Mouse (Mus musculus): ENCODE results near the gene Cnn3. TPM values are rescaled to one million over a fixed set of nuclear protein-coding genes. Genes with fewer than 3 reads are reported as not detected.

The Cnn3 gene
- polyA plus RNA-seq, 1 experiment from 2014 or later = 954 TPM

GRCm38 (mm10) chr3:121490941-121491340 lies 64.6 kb downstream of the Cnn3 start:
- WGBS = 52% methylated on average over 5 of the region's 5 CpGs
- H3K36me3 ChIP-seq = no peaks in the 10 kb centered on the region

GRCm38 (mm10) chr3:121492026-121492425 lies 65.7 kb downstream of the Cnn3 start:
- no peak for DNase-seq (ENCODE audit: low spot score)
- 60% methylated on average over 5 of the region's 5 CpGs for WGBS
- no peaks in the 10 kb centered on the region for H3K27me3 ChIP-seq (ENCODE audit: insufficient read depth, poor library complexity, severe bottlenecking)

More at GRCm38 (mm10) chr3:121490941-121491340, 64.6 kb downstream of the Cnn3 start:
- Histone ChIP-seq H3K9me3 (no peaks in the 10 kb centered on the region), H3K4me3 (no peak overlapping the region), H3K4me1 (replicated peaks) (peaks cover 19% of the 10 kb centered on the region), H3K27ac (peak overlapping the region; percentile 62), H3K27me3 (ENCODE audit: insufficient read depth, poor library complexity, severe bottlenecking) (no peaks in the 10 kb centered on the region)
- no peak for DNase-seq (ENCODE audit: low spot score)

GRCm38 (mm10) chr3:121493997-121494421 lies 67.7 kb downstream of the Cnn3 start:
- H3K36me3 ChIP-seq = no peaks in the 10 kb centered on the region
- WGBS = 80% methylated on average over 7 of the region's 7 CpGs
- H3K4me1 ChIP-seq (replicated peaks) = peaks cover 19% of the 10 kb centered on the region
- H3K9me3 ChIP-seq = no peaks in the 10 kb centered on the region
- DNase-seq (ENCODE audit: low spot score) = no peak
- no peak overlapping the region for H3K27ac ChIP-seq
- H3K27me3 ChIP-seq (ENCODE audit: insufficient read depth, poor library complexity, severe bottlenecking) = no peaks in the 10 kb centered on the region
- no peak overlapping the region for H3K4me3 ChIP-seq

More at GRCm38 (mm10) chr3:121492026-121492425, 65.7 kb downstream of the Cnn3 start:
- H3K4me1 ChIP-seq (replicated peaks) = peaks cover 19% of the 10 kb centered on the region
- H3K9me3 ChIP-seq = no peaks in the 10 kb centered on the region
- no peaks in the 10 kb centered on the region for H3K36me3 ChIP-seq
- H3K4me3 ChIP-seq = no peak overlapping the region
- no peak overlapping the region for H3K27ac ChIP-seq

- DNase-seq (ENCODE audit: low spot score) = peak; percentile 61
- WGBS = 60% methylated on average over 10 of the region's 10 CpGs
- no peak overlapping the region for H3K27ac ChIP-seq
- no peaks in the 10 kb centered on the region for H3K27me3 ChIP-seq (ENCODE audit: insufficient read depth, poor library complexity, severe bottlenecking)
- peaks cover 8% of the 10 kb centered on the region for H3K4me1 ChIP-seq (replicated peaks)
- no peaks in the 10 kb centered on the region for H3K9me3 ChIP-seq
- H3K36me3 ChIP-seq = no peaks in the 10 kb centered on the region
- H3K4me3 ChIP-seq = no peak overlapping the region
Measured at GRCm38 (mm10) chr3:121500225-121500624, 73.9 kb downstream of the Cnn3 start.

GRCm38 (mm10) chr3:121500734-121501133 lies 74.4 kb downstream of the Cnn3 start:
- no peak overlapping the region for H3K4me3 ChIP-seq
- peaks cover 12% of the 10 kb centered on the region for H3K4me1 ChIP-seq (replicated peaks)
- 91% methylated on average over 5 of the region's 5 CpGs for WGBS
- no peaks in the 10 kb centered on the region for H3K27me3 ChIP-seq (ENCODE audit: insufficient read depth, poor library complexity, severe bottlenecking)
- H3K9me3 ChIP-seq = no peaks in the 10 kb centered on the region
- H3K36me3 ChIP-seq = no peaks in the 10 kb centered on the region
- H3K27ac ChIP-seq = no peak overlapping the region
- no peak for DNase-seq (ENCODE audit: low spot score)

- Histone ChIP-seq H3K4me3 (no peak overlapping the region), H3K4me1 (replicated peaks) (peaks cover 12% of the 10 kb centered on the region), H3K27ac (no peak overlapping the region), H3K27me3 (ENCODE audit: insufficient read depth, poor library complexity, severe bottlenecking) (no peaks in the 10 kb centered on the region), H3K36me3 (no peaks in the 10 kb centered on the region), H3K9me3 (no peaks in the 10 kb centered on the region)
- WGBS = 60% methylated on average over 8 of the region's 8 CpGs
- no peak for DNase-seq (ENCODE audit: low spot score)
Measured at GRCm38 (mm10) chr3:121504927-121505487, 78.7 kb downstream of the Cnn3 start.

- Histone ChIP-seq H3K27ac (no peak overlapping the region), H3K27me3 (ENCODE audit: insufficient read depth, poor library complexity, severe bottlenecking) (no peaks in the 10 kb centered on the region), H3K4me3 (no peak overlapping the region), H3K36me3 (no peaks in the 10 kb centered on the region), H3K9me3 (no peaks in the 10 kb centered on the region), H3K4me1 (replicated peaks) (peaks cover 12% of the 10 kb centered on the region)
- 85% methylated on average over 8 of the region's 8 CpGs for WGBS
- no peak for DNase-seq (ENCODE audit: low spot score)
Measured at GRCm38 (mm10) chr3:121506175-121506574, 79.9 kb downstream of the Cnn3 start.

- no peak overlapping the region for H3K27ac ChIP-seq
- no peak for DNase-seq (ENCODE audit: low spot score)
- no peaks in the 10 kb centered on the region for H3K9me3 ChIP-seq
- peaks cover 12% of the 10 kb centered on the region for H3K4me1 ChIP-seq (replicated peaks)
- H3K27me3 ChIP-seq (ENCODE audit: insufficient read depth, poor library complexity, severe bottlenecking) = no peaks in the 10 kb centered on the region
- H3K4me3 ChIP-seq = no peak overlapping the region
- 90% methylated on average over 7 of the region's 7 CpGs for WGBS
- no peaks in the 10 kb centered on the region for H3K36me3 ChIP-seq
Measured at GRCm38 (mm10) chr3:121506756-121507155, 80.5 kb downstream of the Cnn3 start.

- Histone ChIP-seq H3K4me1 (replicated peaks) (peaks cover 12% of the 10 kb centered on the region), H3K36me3 (no peaks in the 10 kb centered on the region), H3K4me3 (no peak overlapping the region), H3K27ac (no peak overlapping the region), H3K27me3 (ENCODE audit: insufficient read depth, poor library complexity, severe bottlenecking) (no peaks in the 10 kb centered on the region), H3K9me3 (no peaks in the 10 kb centered on the region)
- no peak for DNase-seq (ENCODE audit: low spot score)
- WGBS = 94% methylated on average over 14 of the region's 14 CpGs
Measured at GRCm38 (mm10) chr3:121507678-121508077, 81.4 kb downstream of the Cnn3 start.

Other genes starting within 250 kb of the Cnn3 start
- 0.84 and 1.1 TPM in 2 replicates for gene Tmem56, start 143.4 kb upstream of the Cnn3 start, polyA plus RNA-seq (2016; fragmentation: Nextera tagmentation; extraction: Ambion mirVana)
- gene Alg14, start 134.7 kb upstream of the Cnn3 start, polyA plus RNA-seq (2016; fragmentation: Nextera tagmentation; extraction: Ambion mirVana) = 35.5 and 41.5 TPM in 2 replicates
- gene Slc44a3, start 105.9 kb downstream of the Cnn3 start, polyA plus RNA-seq (2016; fragmentation: Nextera tagmentation; extraction: Ambion mirVana) = 0.33 and 0.98 TPM in 2 replicates
- not detected in 2 replicates for gene 4930432M17Rik, start 244.3 kb downstream of the Cnn3 start, polyA plus RNA-seq (2016; fragmentation: Nextera tagmentation; extraction: Ambion mirVana)

Data from hindbrain, embryonic 10.5 days (tissue).